Mouse (Mus musculus) heart, adult 2 months (tissue): ENCODE measurements around the gene Nwd1. TPM values are rescaled to one million over a fixed set of nuclear protein-coding genes. Genes with fewer than 3 reads are reported as not detected.

Source experiments
- DNase-seq, 2 experiments: peaks; one replicate each; pipeline ENCODE4 v3.0.0; 2021
- H3K27ac ChIP-seq: fragments of 200-600 bp; 2 replicates; pipeline ENCODE4 v1.8.1; 2022
- H3K27me3 ChIP-seq: fragments of 200-500 bp; 2 replicates; pipeline ENCODE4 v1.6.1; 2012; ENCODE audit warnings: mild to moderate bottlenecking, low read length, inconsistent platforms, mixed read lengths; ENCODE audit not compliant: control insufficient read depth, insufficient read depth
- H3K36me3 ChIP-seq: fragments of 200-500 bp; 2 replicates; pipeline ENCODE4 v1.6.1; 2012; ENCODE audit warnings: low read length, inconsistent platforms; ENCODE audit not compliant: control insufficient read depth, insufficient read depth
- H3K4me1 ChIP-seq: fragments of 200-500 bp; 2 replicates; pipeline ENCODE4 v1.6.1; 2011; ENCODE audit warnings: low read length; ENCODE audit not compliant: control insufficient read depth, insufficient read depth
- H3K4me3 ChIP-seq: fragments of 200-600 bp; 2 replicates; pipeline ENCODE4 v1.8.1; 2022
- H3K79me2 ChIP-seq: fragments of 200-500 bp; replicated peaks from 2 replicates; pipeline ENCODE4 v1.6.1; 2012; ENCODE audit warnings: mild to moderate bottlenecking, inconsistent platforms, low read length, moderate library complexity, mixed read lengths; ENCODE audit not compliant: control insufficient read depth, insufficient read depth
- H3K9ac ChIP-seq: fragments of 200-500 bp; 2 replicates; pipeline ENCODE4 v1.6.1; 2012; ENCODE audit warnings: low read depth, mild to moderate bottlenecking, control low read depth, inconsistent platforms, low read length, mixed read lengths
- CTCF ChIP-seq: fragments of 200-600 bp; IDR thresholded peaks from 2 replicates; pipeline ENCODE4 v1.8.1; 2022; ENCODE audit warnings: antibody characterized with exemption, mild to moderate bottlenecking, moderate library complexity
- EP300 ChIP-seq: fragments of 200-500 bp; IDR thresholded peaks from 2 replicates; pipeline ENCODE4 v1.6.1; 2011; ENCODE audit warnings: low read depth, low read length, control low read depth; ENCODE audit not compliant: insufficient read depth
- POLR2A ChIP-seq: fragments of 200-500 bp; IDR thresholded peaks from 2 replicates; pipeline ENCODE4 v1.6.1; 2011; ENCODE audit warnings: mild to moderate bottlenecking, low read depth, low read length, control low read depth; ENCODE audit not compliant: insufficient read depth
- WGBS: fragments of 180-500 bp; shearing (Covaris S2); methylation state at CpG from one replicate; pipeline ENCODE4 v1.1.7; 2018; 5-methylcytosine and 5-hydroxymethylcytosine counted together
- intact Hi-C: fragments of 180-260 bp; cut with DNase I; formaldehyde crosslinking; loops from one replicate; pipeline ENCODE4 v1.15.1; 2025
- polyA plus RNA-seq: library from polyadenylated mRNA; depleted of rRNA; stranded (reverse); fragments of >200 nt; gene quantifications from 2 replicates; pipeline ENCODE4 v1.2.3, GENCODE M21; 2012
- total RNA-seq, 2 experiments: library from RNA; stranded (reverse); gene quantifications; 2 replicates each; pipeline ENCODE4 v1.2.3; 2021

Nwd1 gene
- total and polyA plus RNA-seq, 3 experiments, result 0.25 to 0.29 (median 0.27) TPM

- 19% methylated on average over 1 of the region's 1 CpGs for WGBS
- intact Hi-C loops, result loop anchor here (5.0 to 10.0 kb wide), 3 partner anchors 246 to 798 kb away; partner anchors contain the start of genes 1700030K09Rik, Calr3 and Cherp
Observed at GRCm38 (mm10) chr8:72720541-72720940, 74.0 kb downstream of the Nwd1 start.

GRCm38 (mm10) chr8:72722769-72723650 lies 76.5 kb downstream of the Nwd1 start, which contains the start of gene Sin3b:
Gene Sin3b (plus strand): TSS chr8:72723285.
- no peaks in the 10 kb centered on the region; the same call in 1 of the 2 replicates for H3K36me3 ChIP-seq
- H3K9ac ChIP-seq, result peak within 1 kb of the TSS; percentile 86
- no peaks in the 10 kb centered on the region for H3K27me3 ChIP-seq
- H3K4me1 ChIP-seq, result peaks cover 1% of the 10 kb centered on the region; the same call in 1 of the 2 replicates
- H3K79me2 ChIP-seq, result peaks cover 4% of the 10 kb centered on the region; the same call in 1 of the 2 replicates
- intact Hi-C loops, result loop anchor here (5.0 to 10.0 kb wide), 3 partner anchors 248 to 801 kb away; partner anchors contain the start of genes 1700030K09Rik, Calr3 and Cherp
- peak within 1 kb of the TSS; percentile 83 for H3K27ac ChIP-seq
- 14% methylated on average over 56 of the region's 56 CpGs for WGBS
- TF ChIP-seq POLR2A (peak; percentile 90), CTCF (no peak)
- H3K4me3 ChIP-seq, result peak within 1 kb of the TSS; percentile 100
- DNase-seq, result peak; percentile 95 to 99

More at GRCm38 (mm10) chr8:72720541-72720940, 74.0 kb downstream of the Nwd1 start:
- H3K9ac ChIP-seq, result no peak overlapping the region
- no peaks in the 10 kb centered on the region; the same call in 1 of the 2 replicates for H3K36me3 ChIP-seq
- no peaks in the 10 kb centered on the region for H3K27me3 ChIP-seq
- no peak overlapping the region for H3K27ac ChIP-seq
- H3K4me1 ChIP-seq, result peaks cover 1% of the 10 kb centered on the region; the same call in 1 of the 2 replicates
- H3K4me3 ChIP-seq, result no peak overlapping the region
- no peak for DNase-seq
- peaks cover 4% of the 10 kb centered on the region; the same call in 1 of the 2 replicates for H3K79me2 ChIP-seq
- no peak for TF ChIP-seq CTCF
- no peak for TF ChIP-seq EP300
- TF ChIP-seq POLR2A, result no peak

DNA sequence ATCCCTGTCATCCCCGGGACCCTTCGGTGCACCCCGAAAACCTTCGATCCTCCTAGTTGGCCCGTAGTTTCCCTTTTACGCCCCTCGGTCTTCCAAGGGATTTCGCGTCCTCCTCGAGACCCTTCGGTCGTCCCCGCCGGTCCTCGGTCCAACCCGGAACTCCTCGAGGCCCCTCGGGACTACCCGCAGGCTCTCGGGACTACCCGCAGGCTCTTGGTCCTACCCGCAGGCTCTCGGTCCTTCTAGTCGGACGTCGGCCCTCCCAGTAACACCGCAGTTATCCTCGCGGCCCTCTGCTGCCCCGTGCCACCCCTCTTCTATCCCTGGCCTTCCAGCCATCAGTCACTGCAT lies 77.1 kb downstream of the Nwd1 start:
- Histone ChIP-seq H3K27ac (peak overlapping the region; percentile 83), H3K79me2 (peaks cover 4% of the 10 kb centered on the region; the same call in 1 of the 2 replicates), H3K4me1 (peaks cover 1% of the 10 kb centered on the region; the same call in 1 of the 2 replicates), H3K4me3 (peak overlapping the region; percentile 100), H3K36me3 (peaks cover 3% of the 10 kb centered on the region), H3K9ac (peak overlapping the region; percentile 86), H3K27me3 (no peaks in the 10 kb centered on the region)
- no peak for TF ChIP-seq POLR2A
- no peak for TF ChIP-seq CTCF
- no peak for TF ChIP-seq EP300
- DNase-seq, result no peak
- intact Hi-C loops, result loop anchor here (5.0 to 10.0 kb wide), 3 partner anchors 249 to 801 kb away; partner anchors contain the start of genes 1700030K09Rik, Calr3 and Cherp
- WGBS, result 0% methylated on average over 30 of the region's 30 CpGs

DNA sequence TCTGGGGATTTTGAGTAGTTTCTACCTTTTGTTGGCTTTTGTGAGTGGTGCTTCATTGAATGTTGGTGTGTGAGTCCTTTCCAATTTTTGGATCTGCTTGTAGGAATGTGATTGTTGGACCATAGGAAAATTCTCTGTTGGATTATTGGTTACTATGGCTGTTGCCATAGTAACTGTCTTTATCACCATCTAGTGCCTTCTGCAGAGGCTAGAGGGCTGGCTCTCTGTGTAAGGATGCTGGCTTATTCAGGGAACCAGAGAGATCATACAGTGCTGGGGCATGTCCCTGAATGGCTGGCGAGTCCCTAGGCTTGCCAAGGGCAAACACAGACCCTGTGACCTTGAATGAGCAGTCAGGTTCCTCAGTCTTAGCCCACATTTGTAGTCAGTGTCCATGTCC lies 82.1 kb downstream of the Nwd1 start:
- WGBS, result 69% methylated on average over 1 of the region's 1 CpGs
- Histone ChIP-seq H3K27ac (no peak overlapping the region), H3K27me3 (no peaks in the 10 kb centered on the region), H3K4me3 (no peak overlapping the region), H3K9ac (no peak overlapping the region), H3K4me1 (peaks cover 1% of the 10 kb centered on the region; the same call in 1 of the 2 replicates), H3K79me2 (no peaks in the 10 kb centered on the region; the same call in 1 of the 2 replicates), H3K36me3 (peaks cover 4% of the 10 kb centered on the region)
- no peak for DNase-seq
- intact Hi-C loops, result loop anchor here (10.0 kb wide), 2 partner anchors 254 to 284 kb away; partner anchors contain the start of genes 1700030K09Rik, Calr3 and Cherp
- TF ChIP-seq EP300, result no peak

DNA sequence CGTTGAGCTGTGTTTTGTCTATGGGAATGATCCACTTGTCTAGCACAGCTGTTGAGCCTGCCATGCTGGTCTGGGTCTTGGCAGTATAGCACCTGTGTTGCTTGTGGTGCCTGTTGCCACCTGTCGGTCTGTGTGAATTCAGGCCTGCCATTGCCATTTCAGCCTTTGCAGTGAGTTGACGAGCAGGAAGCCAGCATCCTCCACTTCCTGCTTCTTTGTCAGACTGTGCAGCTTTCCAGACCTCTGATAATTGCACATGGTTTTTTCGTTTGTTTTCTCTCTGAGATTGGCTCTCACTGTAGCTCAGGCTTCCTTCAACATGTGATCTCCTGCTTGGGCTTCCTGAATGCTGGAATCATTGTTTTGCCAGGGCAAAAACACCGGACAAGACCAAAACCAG lies 88.5 kb downstream of the Nwd1 start:
- 45% methylated on average over 5 of the region's 5 CpGs for WGBS

DNA sequence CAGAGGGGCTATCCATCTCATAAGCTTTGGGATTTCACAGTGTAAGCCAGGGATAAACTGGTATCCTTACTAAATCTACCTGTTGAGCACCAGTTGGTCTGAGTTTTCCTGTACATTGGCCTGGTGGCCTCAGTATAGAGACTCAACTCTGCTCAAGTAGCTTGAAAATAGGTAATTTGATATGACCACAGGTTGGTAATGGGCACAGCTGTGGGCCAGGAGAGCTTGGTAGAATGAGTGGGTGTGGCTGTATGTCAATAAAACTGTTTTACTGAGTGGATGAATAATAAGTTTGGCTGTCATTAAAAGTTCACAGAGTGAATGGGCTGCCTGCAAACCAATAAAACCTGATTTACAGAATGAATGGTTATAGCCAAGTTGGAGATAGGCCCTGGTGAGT lies 90.4 kb downstream of the Nwd1 start:
- H3K36me3 ChIP-seq, result peaks cover 5% of the 10 kb centered on the region
- TF ChIP-seq CTCF (no peak), EP300 (no peak), POLR2A (no peak)
- no peak for DNase-seq
- H3K4me1 ChIP-seq, result peaks cover 7% of the 10 kb centered on the region
- no peaks in the 10 kb centered on the region for H3K79me2 ChIP-seq
- H3K27ac ChIP-seq, result no peak overlapping the region
- no peak overlapping the region for H3K9ac ChIP-seq
- no peaks in the 10 kb centered on the region for H3K27me3 ChIP-seq
- H3K4me3 ChIP-seq, result no peak overlapping the region
- intact Hi-C loops, result no loop called here

More for the DNA sequence above, 88.5 kb downstream of the Nwd1 start:
- Histone ChIP-seq H3K36me3 (peaks cover 5% of the 10 kb centered on the region), H3K4me1 (peaks cover 7% of the 10 kb centered on the region), H3K4me3 (no peak overlapping the region), H3K27ac (no peak overlapping the region; the same call in 1 of the 2 replicates), H3K79me2 (no peaks in the 10 kb centered on the region), H3K27me3 (no peaks in the 10 kb centered on the region), H3K9ac (no peak overlapping the region)
- DNase-seq, result peak in 1 of 2 experiments; percentile 5
- TF ChIP-seq CTCF, result peak; percentile 17
- TF ChIP-seq POLR2A, result no peak
- intact Hi-C loops, result no loop called here
